Mouse (Mus musculus) regulatory T cell (primary cell): ENCODE measurements around the gene Hypk.
"Not testable (repeated sequence)": the region's sequence is repeated elsewhere in the genome, so short reads cannot be mapped to it uniquely, and the experiment has no call there.

Experiments used
- in situ Hi-C: fragments of 300-600 bp; cut with MboI, MseI; formaldehyde crosslinking; loops from one replicate; pipeline ENCODE4 v1.15.1; 2025; ENCODE audit warnings: high pct_unique_total_duplicates

The Hypk gene

GRCm38 (mm10) chr2:121447006-121447405, 6.1 kb upstream of the Hypk start:
- in situ Hi-C loops, result no loop called here

GRCm38 (mm10) chr2:121448136-121448535, 5.0 kb upstream of the Hypk start:
- in situ Hi-C loops, result no loop called here

- in situ Hi-C loops, result no loop called here
Observed at GRCm38 (mm10) chr2:121448739-121449535, 4.2 kb upstream of the Hypk start, which contains the start of gene Serf2. Gene Serf2 (plus strand): TSS chr2:121449195.

- in situ Hi-C loops, result no loop called here
Observed at GRCm38 (mm10) chr2:121449545-121450011, 3.5 kb upstream of the Hypk start.

GRCm38 (mm10) chr2:121450093-121450492, 3.0 kb upstream of the Hypk start:
- in situ Hi-C loops, result no loop called here

- in situ Hi-C loops, result no loop called here
Observed at GRCm38 (mm10) chr2:121452361-121452760, 729 bp upstream of the Hypk start.

- in situ Hi-C loops, result no loop called here
Observed at GRCm38 (mm10) chr2:121453917-121454316, 827 bp downstream of the Hypk start.

GRCm38 (mm10) chr2:121455534-121455933, 2.4 kb downstream of the Hypk start:
- in situ Hi-C loops, result no loop called here

- in situ Hi-C loops, result no loop called here
Observed at GRCm38 (mm10) chr2:121456692-121457642, 3.9 kb downstream of the Hypk start, which contains the start of gene Serinc4. Gene Serinc4 (minus strand): TSS chr2:121456781.

GRCm38 (mm10) chr2:121460071-121460470, 7.0 kb downstream of the Hypk start:
- in situ Hi-C loops, result no loop called here

- in situ Hi-C loops, result not testable (repeated sequence)
Observed at GRCm38 (mm10) chr2:121468982-121469381, 15.9 kb downstream of the Hypk start.

GRCm38 (mm10) chr2:121472783-121473182, 19.7 kb downstream of the Hypk start:
- in situ Hi-C loops, result loop anchor here (5.0 kb wide), 1 partner anchor 35 kb away; the partner anchor contains the start of genes Mfap1a and Wdr76

GRCm38 (mm10) chr2:121473301-121474179, 20.4 kb downstream of the Hypk start, which contains the start of gene Mfap1b:
Gene Mfap1b (minus strand): TSS chr2:121474067.
- in situ Hi-C loops, result loop anchor here (5.0 kb wide), 1 partner anchor 34 kb away; the partner anchor contains the start of genes Mfap1a and Wdr76

GRCm38 (mm10) chr2:121474180-121474535, 21.1 kb downstream of the Hypk start:
- in situ Hi-C loops, result loop anchor here (5.0 kb wide), 1 partner anchor 33 kb away; the partner anchor contains the start of genes Mfap1a and Wdr76

- in situ Hi-C loops, result not testable (repeated sequence)
Observed at GRCm38 (mm10) chr2:121475306-121475705, 22.2 kb downstream of the Hypk start.

GRCm38 (mm10) chr2:121477491-121478266, 24.6 kb downstream of the Hypk start:
- in situ Hi-C loops, result no loop called here

- in situ Hi-C loops, result no loop called here
Observed at GRCm38 (mm10) chr2:121480498-121480897, 27.4 kb downstream of the Hypk start.

GRCm38 (mm10) chr2:121480916-121481315, 27.8 kb downstream of the Hypk start:
- in situ Hi-C loops, result not testable (repeated sequence)

GRCm38 (mm10) chr2:121483576-121483975, 30.5 kb downstream of the Hypk start:
- in situ Hi-C loops, result no loop called here

- in situ Hi-C loops, result not testable (repeated sequence)
Observed at GRCm38 (mm10) chr2:121484403-121484802, 31.3 kb downstream of the Hypk start.
